Mouse (Mus musculus): ENCODE data around the gene Nhs. TPM values are rescaled to one million over a fixed set of nuclear protein-coding genes. Genes with fewer than 3 reads are reported as not detected.

The Nhs gene
- total and polyA plus RNA-seq, 3 experiments: under 0.01 TPM; not detected in 2

DNA sequence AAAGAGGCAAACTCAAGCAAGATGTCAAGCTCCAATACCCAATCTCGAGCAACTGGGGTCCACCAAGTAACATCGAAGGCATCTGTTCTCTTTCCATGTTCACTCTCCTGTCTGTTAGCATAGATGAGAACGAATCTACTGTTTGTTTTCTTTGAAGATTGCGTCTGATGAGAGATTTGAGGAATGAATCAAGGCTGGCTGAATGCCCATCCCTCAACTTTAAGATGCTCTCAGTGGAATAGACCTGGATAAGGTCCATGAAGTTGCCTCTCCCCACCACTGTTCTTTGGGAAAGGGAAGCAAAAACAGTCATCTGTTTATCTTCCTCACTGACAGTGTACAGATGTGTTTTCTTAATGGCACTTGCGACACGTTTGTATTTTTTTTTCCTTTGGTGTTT, 178.1 kb downstream of the Nhs start:
- TF ChIP-seq GATA2 (IDR thresholded peaks at IDR 0.05; ENCODE audit: borderline replicate concordance, low read depth, low read length): no peak
- no peak for TF ChIP-seq TAL1 (conservative IDR thresholded peaks at IDR 0.05; ENCODE audit: low read depth, low read length)
- no peak for TF ChIP-seq GATA1 (IDR thresholded peaks at IDR 0.05; ENCODE audit: borderline replicate concordance, low read length)
- no peak for TF ChIP-seq POLR2AphosphoS5 (IDR thresholded peaks at IDR 0.05; ENCODE audit: insufficient replicate concordance, low read depth, low read length)
- TF ChIP-seq CTCF (IDR thresholded peaks at IDR 0.05; ENCODE audit: low read depth, low read length): no peak
- DNase-seq (ENCODE audit: low spot score): no peak

GRCm38 (mm10) chrX:161979946-161980345, 179.6 kb downstream of the Nhs start:
- Histone ChIP-seq H3K4me1 (ENCODE audit: insufficient read depth, low read depth, low read length) (no peaks in the 10 kb centered on the region), H3K36me3 (replicated peaks) (no peaks in the 10 kb centered on the region), H3K4me3 (ENCODE audit: low read depth, low read length) (no peak overlapping the region), H3K27me3 (ENCODE audit: insufficient read depth, low read length) (no peaks in the 10 kb centered on the region), H3K9me3 (replicated peaks) (no peaks in the 10 kb centered on the region)
- TF ChIP-seq CTCF (IDR thresholded peaks at IDR 0.05; ENCODE audit: low read depth, low read length): no peak
- TF ChIP-seq TAL1 (conservative IDR thresholded peaks at IDR 0.05; ENCODE audit: low read depth, low read length): no peak
- TF ChIP-seq GATA2 (IDR thresholded peaks at IDR 0.05; ENCODE audit: borderline replicate concordance, low read depth, low read length): no peak
- TF ChIP-seq POLR2AphosphoS5 (IDR thresholded peaks at IDR 0.05; ENCODE audit: insufficient replicate concordance, low read depth, low read length): no peak
- DNase-seq (ENCODE audit: low spot score): no peak
- no peak for ATAC-seq (ENCODE audit: extremely low read depth, insufficient number of reproducible peaks, low FRiP score, poor library complexity, severe bottlenecking)

More for the DNA sequence above, 178.1 kb downstream of the Nhs start:
- Histone ChIP-seq H3K9me3 (replicated peaks) (no peaks in the 10 kb centered on the region), H3K27me3 (ENCODE audit: insufficient read depth, low read length) (no peaks in the 10 kb centered on the region), H3K36me3 (replicated peaks) (no peaks in the 10 kb centered on the region), H3K4me3 (ENCODE audit: low read depth, low read length) (no peak overlapping the region), H3K4me1 (ENCODE audit: insufficient read depth, low read depth, low read length) (no peaks in the 10 kb centered on the region)
- ATAC-seq (ENCODE audit: extremely low read depth, insufficient number of reproducible peaks, low FRiP score, poor library complexity, severe bottlenecking): no peak

- no peak for DNase-seq (ENCODE audit: low spot score)
- ATAC-seq (ENCODE audit: extremely low read depth, insufficient number of reproducible peaks, low FRiP score, poor library complexity, severe bottlenecking): no peak
- H3K36me3 ChIP-seq (replicated peaks): no peaks in the 10 kb centered on the region
These were observed 182.2 kb downstream of the Nhs start for GRCm38 (mm10) chrX:161977236-161977841.

GRCm38 (mm10) chrX:161976376-161976775, 183.2 kb downstream of the Nhs start:
- DNase-seq (ENCODE audit: low spot score): no peak
- H3K4me3 ChIP-seq (ENCODE audit: low read depth, low read length): no peak overlapping the region
- no peaks in the 10 kb centered on the region for H3K27me3 ChIP-seq (ENCODE audit: insufficient read depth, low read length)
- H3K4me1 ChIP-seq (ENCODE audit: insufficient read depth, low read depth, low read length): no peaks in the 10 kb centered on the region
- H3K9me3 ChIP-seq (replicated peaks): no peaks in the 10 kb centered on the region
- no peak for TF ChIP-seq TAL1 (conservative IDR thresholded peaks at IDR 0.05; ENCODE audit: low read depth, low read length)
- no peak for TF ChIP-seq GATA2 (IDR thresholded peaks at IDR 0.05; ENCODE audit: borderline replicate concordance, low read depth, low read length)
- no peak for TF ChIP-seq GATA1 (IDR thresholded peaks at IDR 0.05; ENCODE audit: borderline replicate concordance, low read length)
- no peak for TF ChIP-seq POLR2AphosphoS5 (IDR thresholded peaks at IDR 0.05; ENCODE audit: insufficient replicate concordance, low read depth, low read length)
- TF ChIP-seq CTCF (IDR thresholded peaks at IDR 0.05; ENCODE audit: low read depth, low read length): no peak
- no peak for ATAC-seq (ENCODE audit: extremely low read depth, insufficient number of reproducible peaks, low FRiP score, poor library complexity, severe bottlenecking)
- H3K36me3 ChIP-seq (replicated peaks): no peaks in the 10 kb centered on the region

More at GRCm38 (mm10) chrX:161977236-161977841, 182.2 kb downstream of the Nhs start:
- Histone ChIP-seq H3K4me3 (ENCODE audit: low read depth, low read length) (no peak overlapping the region), H3K9me3 (replicated peaks) (no peaks in the 10 kb centered on the region), H3K4me1 (ENCODE audit: insufficient read depth, low read depth, low read length) (no peaks in the 10 kb centered on the region), H3K27me3 (ENCODE audit: insufficient read depth, low read length) (no peaks in the 10 kb centered on the region)
- TF ChIP-seq GATA1 (IDR thresholded peaks at IDR 0.05; ENCODE audit: borderline replicate concordance, low read length) (no peak), CTCF (IDR thresholded peaks at IDR 0.05; ENCODE audit: low read depth, low read length) (no peak), POLR2AphosphoS5 (IDR thresholded peaks at IDR 0.05; ENCODE audit: insufficient replicate concordance, low read depth, low read length) (no peak)

GRCm38 (mm10) chrX:161973572-161973971, 186.0 kb downstream of the Nhs start:
- TF ChIP-seq GATA2 (IDR thresholded peaks at IDR 0.05; ENCODE audit: borderline replicate concordance, low read depth, low read length) (no peak), POLR2AphosphoS5 (IDR thresholded peaks at IDR 0.05; ENCODE audit: insufficient replicate concordance, low read depth, low read length) (no peak), CTCF (IDR thresholded peaks at IDR 0.05; ENCODE audit: low read depth, low read length) (no peak), TAL1 (conservative IDR thresholded peaks at IDR 0.05; ENCODE audit: low read depth, low read length) (no peak), GATA1 (IDR thresholded peaks at IDR 0.05; ENCODE audit: borderline replicate concordance, low read length) (no peak)
- Histone ChIP-seq H3K9me3 (replicated peaks) (no peaks in the 10 kb centered on the region), H3K4me3 (ENCODE audit: low read depth, low read length) (no peak overlapping the region), H3K27me3 (ENCODE audit: insufficient read depth, low read length) (no peaks in the 10 kb centered on the region), H3K4me1 (ENCODE audit: insufficient read depth, low read depth, low read length) (no peaks in the 10 kb centered on the region), H3K36me3 (replicated peaks) (no peaks in the 10 kb centered on the region)
- DNase-seq (ENCODE audit: low spot score): no peak
- no peak for ATAC-seq (ENCODE audit: extremely low read depth, insufficient number of reproducible peaks, low FRiP score, poor library complexity, severe bottlenecking)

DNA sequence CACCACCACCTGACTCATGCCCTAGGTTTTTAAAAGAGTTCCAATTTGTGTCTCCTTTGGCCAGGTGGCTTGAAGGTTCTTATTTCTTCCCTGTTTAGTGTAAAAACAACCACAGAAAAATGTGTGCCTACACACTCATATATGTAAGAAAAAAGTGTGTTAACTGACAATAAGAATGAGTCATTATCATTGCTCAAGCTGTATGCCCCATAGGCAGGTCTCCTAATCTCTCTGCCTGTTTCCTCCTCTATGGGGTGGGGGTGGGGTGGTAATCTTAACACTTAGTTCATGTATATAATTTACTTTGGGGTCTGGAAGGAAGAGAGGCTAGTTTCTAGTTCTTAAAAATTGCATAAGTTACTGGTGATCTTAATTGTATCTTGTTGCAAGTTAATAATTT, 186.8 kb downstream of the Nhs start:
- TF ChIP-seq TAL1 (conservative IDR thresholded peaks at IDR 0.05; ENCODE audit: low read depth, low read length) (no peak), CTCF (IDR thresholded peaks at IDR 0.05; ENCODE audit: low read depth, low read length) (no peak), GATA2 (IDR thresholded peaks at IDR 0.05; ENCODE audit: borderline replicate concordance, low read depth, low read length) (no peak)
- ATAC-seq (ENCODE audit: extremely low read depth, insufficient number of reproducible peaks, low FRiP score, poor library complexity, severe bottlenecking) (no peak), DNase-seq (ENCODE audit: low spot score) (no peak)
- H3K4me3 ChIP-seq (ENCODE audit: low read depth, low read length): no peak overlapping the region
- H3K9me3 ChIP-seq (replicated peaks): no peaks in the 10 kb centered on the region
- H3K36me3 ChIP-seq (replicated peaks): no peaks in the 10 kb centered on the region
- no peaks in the 10 kb centered on the region for H3K4me1 ChIP-seq (ENCODE audit: insufficient read depth, low read depth, low read length)
- H3K27me3 ChIP-seq (ENCODE audit: insufficient read depth, low read length): no peaks in the 10 kb centered on the region

Measured in G1E (cell line).